Mouse (Mus musculus) embryonic facial prominence, embryonic 12.5 days (tissue): Measurements from ENCODE around the gene Tmem63a. TPM values are rescaled to one million over a fixed set of nuclear protein-coding genes. Genes with fewer than 3 reads are reported as not detected.
A peak's percentile ranks its signal among the peaks of the same experiment; 100 is the strongest.

Experiments
- ATAC-seq: fragments of 200-750 bp; cut with Nextera tagmentation; 2 replicates; pipeline ENCODE4 v1.8.0; 2017; ENCODE audit not compliant: insufficient number of reproducible peaks, insufficient read depth, low FRiP score, low TSS enrichment
- H3K27ac ChIP-seq: fragments of 300-500 bp; sonication (generic); 2 replicates; pipeline ENCODE4 v1.5.1; 2016; ENCODE audit warnings: mild to moderate bottlenecking
- H3K27me3 ChIP-seq: fragments of 300-500 bp; sonication (generic); 2 replicates; pipeline ENCODE4 v1.6.1; 2016; ENCODE audit warnings: mild to moderate bottlenecking, moderate library complexity
- H3K36me3 ChIP-seq: fragments of 300-500 bp; sonication (generic); 2 replicates; pipeline ENCODE4 v1.6.1; 2016; ENCODE audit warnings: mild to moderate bottlenecking
- H3K4me1 ChIP-seq: fragments of 300-500 bp; sonication (generic); 2 replicates; pipeline ENCODE4 v1.6.1; 2016
- H3K4me2 ChIP-seq: fragments of 300-500 bp; sonication (generic); replicated peaks from 2 replicates; pipeline ENCODE4 v1.6.1; 2016; ENCODE audit warnings: mild to moderate bottlenecking, moderate library complexity
- H3K4me3 ChIP-seq: fragments of 300-500 bp; sonication (generic); 2 replicates; pipeline ENCODE4 v1.5.1; 2016; ENCODE audit warnings: mild to moderate bottlenecking
- H3K9ac ChIP-seq: fragments of 300-500 bp; sonication (generic); 2 replicates; pipeline ENCODE4 v1.6.1; 2016; ENCODE audit warnings: mild to moderate bottlenecking, moderate library complexity
- H3K9me3 ChIP-seq: fragments of 300-500 bp; sonication (generic); 2 replicates; pipeline ENCODE4 v1.6.1; 2016; ENCODE audit warnings: mild to moderate bottlenecking, moderate library complexity
- WGBS: fragments of 180-500 bp; shearing (Covaris S2); methylation state at CpG from one replicate; pipeline ENCODE4 v1.1.7; 2016; 5-methylcytosine and 5-hydroxymethylcytosine counted together
- polyA plus RNA-seq: library from polyadenylated mRNA; unstranded; fragments of >200 nt; fragmentation: Nextera tagmentation; extraction: Ambion mirVana; gene quantifications from 2 replicates; pipeline ENCODE4 v1.2.1, GENCODE M21; 2016

The Tmem63a gene
- polyA plus RNA-seq, 1 experiment from 2014 or later, result 8.9 TPM

DNA sequence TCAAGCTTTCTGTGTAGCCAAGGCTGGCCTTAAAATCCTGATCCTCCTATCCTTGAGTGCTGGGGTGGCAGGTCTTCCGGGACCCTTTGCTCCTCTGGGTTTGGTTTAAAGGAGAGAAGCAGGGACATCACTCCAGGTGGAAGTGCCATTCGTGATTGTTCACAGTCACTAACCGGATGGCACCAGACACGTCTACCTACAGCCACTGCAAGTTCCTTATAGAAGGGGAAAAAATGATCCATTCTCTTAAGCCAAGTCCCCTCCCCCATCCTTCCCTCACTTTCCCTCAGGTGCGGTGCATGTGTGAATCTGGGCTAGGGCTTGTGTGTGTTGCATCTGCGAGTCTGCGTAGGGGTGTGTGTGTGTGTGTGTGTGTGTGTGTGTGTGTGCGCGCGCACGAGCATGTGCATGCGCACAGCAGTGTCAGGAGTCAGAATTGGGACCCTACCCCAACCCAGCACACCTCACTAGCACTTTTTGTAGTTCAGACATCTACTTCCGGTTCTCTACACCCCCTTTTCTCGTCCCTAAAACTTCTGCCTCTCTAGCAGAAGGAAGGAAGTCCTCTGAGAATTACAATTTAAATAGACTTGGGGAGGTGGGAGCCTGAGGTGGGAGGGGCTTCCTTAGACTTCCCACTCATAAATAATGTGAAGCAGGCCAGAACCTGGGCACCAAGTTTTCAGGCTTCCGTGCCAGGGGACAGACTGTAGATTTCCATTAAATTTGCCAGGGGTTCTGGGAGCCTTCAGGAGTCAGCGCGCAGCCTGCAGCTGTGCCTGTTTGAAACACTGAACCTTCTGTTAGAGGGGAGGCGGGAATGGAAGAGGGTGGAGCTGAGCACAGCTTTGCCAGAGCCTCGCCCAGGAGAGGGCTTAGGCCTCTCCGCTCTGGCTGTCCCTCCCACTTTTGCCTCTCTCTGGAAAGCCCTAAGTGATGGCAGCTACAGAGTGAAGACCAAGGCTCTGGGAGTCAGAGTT lies 3.1 kb downstream of the Tmem63a start:
- Histone ChIP-seq H3K9ac (no peak overlapping the region; the same call in 1 of the 2 replicates), H3K4me2 (peak overlapping the region; percentile 33), H3K9me3 (no peaks in the 10 kb centered on the region), H3K27me3 (peaks cover 34% of the 10 kb centered on the region), H3K27ac (peak overlapping the region; percentile 82), H3K36me3 (no peaks in the 10 kb centered on the region), H3K4me1 (peaks cover 32% of the 10 kb centered on the region), H3K4me3 (no peak overlapping the region)
- ATAC-seq, result peak; percentile 84
- 23% methylated on average over 20 of the region's 20 CpGs for WGBS

DNA sequence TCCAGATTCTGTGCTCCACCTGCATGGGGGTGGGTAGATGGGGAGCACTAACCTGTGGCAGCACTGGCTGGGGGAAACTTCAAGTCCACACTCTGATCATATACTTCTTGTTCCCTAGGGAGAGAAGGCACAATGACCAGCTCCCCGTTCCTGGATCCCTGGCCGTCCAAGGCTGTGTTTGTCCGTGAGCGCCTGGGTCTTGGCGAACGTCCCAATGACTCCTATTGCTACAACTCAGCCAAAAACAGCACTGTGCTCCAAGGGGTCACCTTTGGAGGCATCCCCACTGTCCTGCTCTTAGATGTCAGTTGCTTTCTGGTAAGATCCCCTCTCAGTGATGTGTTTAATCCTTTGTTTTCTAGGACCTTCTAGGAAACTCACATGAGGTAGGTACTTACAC lies 4.3 kb downstream of the Tmem63a start:
- Histone ChIP-seq H3K9ac (no peak overlapping the region), H3K4me2 (no peak overlapping the region), H3K4me1 (peaks cover 31% of the 10 kb centered on the region)

DNA sequence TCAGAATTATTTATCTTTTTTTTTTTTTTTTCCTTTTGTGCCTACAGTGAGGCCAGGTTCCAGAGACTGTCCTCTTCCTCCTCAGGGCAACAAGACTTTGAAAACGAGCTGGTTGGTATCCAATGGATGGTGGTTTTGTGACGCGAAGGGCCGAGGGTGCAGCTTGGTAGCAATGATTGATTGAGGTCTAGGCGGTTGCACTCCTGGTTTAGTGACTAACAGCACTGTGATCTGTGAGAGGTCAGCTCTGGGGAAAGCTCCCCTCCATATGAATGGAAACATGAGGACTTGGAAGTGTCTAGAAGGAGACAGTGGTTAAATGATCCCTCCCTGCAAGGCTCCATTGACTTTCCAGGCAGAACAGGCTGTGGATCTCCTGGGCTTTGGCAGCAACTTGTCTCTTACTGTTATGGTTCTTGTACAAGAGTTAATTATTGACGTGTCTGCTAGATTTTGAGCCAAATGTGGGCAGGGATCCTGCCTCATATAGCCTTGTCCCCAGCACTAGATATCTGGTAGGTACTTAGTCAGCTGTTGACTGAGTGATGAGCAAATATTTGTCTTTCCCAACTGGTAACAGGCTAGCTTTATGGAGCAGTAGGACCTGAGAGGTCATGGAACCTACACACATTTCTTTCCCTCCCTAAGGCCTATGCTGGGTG lies 10.1 kb downstream of the Tmem63a start:
- Histone ChIP-seq H3K27me3 (no peaks in the 10 kb centered on the region), H3K9me3 (no peaks in the 10 kb centered on the region), H3K9ac (no peak overlapping the region), H3K4me3 (no peak overlapping the region), H3K36me3 (peaks cover 8% of the 10 kb centered on the region), H3K4me2 (no peak overlapping the region), H3K4me1 (peaks cover 9% of the 10 kb centered on the region), H3K27ac (no peak overlapping the region)
- ATAC-seq, result no peak
- 84% methylated on average over 6 of the region's 6 CpGs for WGBS

More for the DNA sequence above, 4.3 kb downstream of the Tmem63a start:
- Histone ChIP-seq H3K4me3 (no peak overlapping the region), H3K27me3 (peaks cover 23% of the 10 kb centered on the region), H3K27ac (no peak overlapping the region), H3K36me3 (no peaks in the 10 kb centered on the region), H3K9me3 (no peaks in the 10 kb centered on the region)
- ATAC-seq, result no peak
- 92% methylated on average over 6 of the region's 6 CpGs for WGBS

DNA sequence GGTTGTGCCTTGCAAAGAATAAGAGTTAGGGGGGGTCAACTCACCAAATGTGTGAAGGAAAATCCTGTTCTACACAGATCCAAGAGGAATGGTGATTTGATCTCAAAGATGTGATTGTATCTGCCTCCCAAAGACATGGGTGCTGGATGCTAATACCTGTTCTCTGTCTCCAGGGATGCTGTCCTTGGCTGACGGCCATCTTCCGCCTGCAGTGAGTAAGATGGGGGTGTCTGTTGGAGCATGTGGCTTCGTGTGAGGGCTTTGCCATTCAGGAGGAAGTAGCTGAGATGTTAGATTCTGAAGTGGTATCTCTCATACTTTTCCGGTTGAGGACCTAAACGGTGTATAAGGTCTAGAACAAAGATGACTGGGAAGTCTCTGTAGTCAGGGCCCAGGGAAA lies 10.7 kb downstream of the Tmem63a start:
- no peak overlapping the region for H3K27ac ChIP-seq
- H3K4me3 ChIP-seq, result no peak overlapping the region
- no peaks in the 10 kb centered on the region for H3K27me3 ChIP-seq
- peaks cover 8% of the 10 kb centered on the region for H3K36me3 ChIP-seq
- no peaks in the 10 kb centered on the region for H3K9me3 ChIP-seq
- peaks cover 9% of the 10 kb centered on the region for H3K4me1 ChIP-seq
- H3K9ac ChIP-seq, result no peak overlapping the region
- WGBS, result 94% methylated on average over 5 of the region's 5 CpGs
- ATAC-seq, result no peak
- H3K4me2 ChIP-seq, result no peak overlapping the region

DNA sequence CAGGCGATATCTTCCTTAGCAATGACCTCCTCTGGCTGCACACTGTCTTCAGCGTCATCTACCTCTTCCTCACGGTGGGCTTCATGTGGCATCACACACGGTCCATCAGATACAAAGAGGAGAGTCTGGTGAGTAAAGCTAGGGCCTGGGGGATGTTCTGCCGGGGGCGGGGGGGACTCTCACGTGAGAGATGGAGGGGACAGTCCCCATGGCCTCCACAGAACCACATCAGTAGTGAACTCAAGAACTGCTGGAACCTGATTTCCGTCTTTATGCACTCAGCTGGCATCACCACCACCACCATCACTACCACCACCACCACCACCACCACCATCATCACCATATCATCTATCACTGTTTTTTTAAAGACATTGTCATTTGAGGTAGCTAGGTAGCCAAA lies 14.3 kb downstream of the Tmem63a start:
- no peak for ATAC-seq
- 90% methylated on average over 8 of the region's 8 CpGs for WGBS
- peaks cover 12% of the 10 kb centered on the region for H3K4me1 ChIP-seq
- no peaks in the 10 kb centered on the region for H3K9me3 ChIP-seq
- H3K4me3 ChIP-seq, result no peak overlapping the region
- H3K27ac ChIP-seq, result no peak overlapping the region
- peaks cover 11% of the 10 kb centered on the region for H3K36me3 ChIP-seq
- H3K9ac ChIP-seq, result no peak overlapping the region
- H3K4me2 ChIP-seq, result no peak overlapping the region
- H3K27me3 ChIP-seq, result no peaks in the 10 kb centered on the region

DNA sequence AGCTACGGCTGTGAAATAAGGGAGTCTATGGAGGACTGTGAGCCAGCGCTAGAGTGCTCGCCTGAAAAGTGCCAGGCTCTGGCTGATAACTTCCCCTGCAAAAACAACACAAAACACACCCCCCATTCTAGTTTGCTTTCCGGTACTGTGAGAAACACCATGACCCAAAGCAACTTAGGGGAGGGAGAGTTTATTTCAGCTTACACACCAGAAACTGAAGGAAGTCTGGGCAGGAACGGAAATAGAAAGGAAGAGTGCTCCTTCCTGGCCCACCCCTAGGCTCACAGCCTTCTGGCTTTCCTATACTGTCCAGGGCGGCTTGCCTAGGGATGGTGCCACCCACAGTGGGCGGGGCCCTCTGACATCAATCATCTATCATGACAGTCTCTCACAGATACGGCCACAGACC lies 14.8 kb downstream of the Tmem63a start:
- no peak for ATAC-seq
- Histone ChIP-seq H3K4me1 (peaks cover 12% of the 10 kb centered on the region), H3K9ac (no peak overlapping the region), H3K27me3 (no peaks in the 10 kb centered on the region), H3K36me3 (peaks cover 11% of the 10 kb centered on the region), H3K4me2 (no peak overlapping the region), H3K9me3 (no peaks in the 10 kb centered on the region), H3K4me3 (no peak overlapping the region), H3K27ac (no peak overlapping the region)
- WGBS, result 82% methylated on average over 8 of the region's 8 CpGs

DNA sequence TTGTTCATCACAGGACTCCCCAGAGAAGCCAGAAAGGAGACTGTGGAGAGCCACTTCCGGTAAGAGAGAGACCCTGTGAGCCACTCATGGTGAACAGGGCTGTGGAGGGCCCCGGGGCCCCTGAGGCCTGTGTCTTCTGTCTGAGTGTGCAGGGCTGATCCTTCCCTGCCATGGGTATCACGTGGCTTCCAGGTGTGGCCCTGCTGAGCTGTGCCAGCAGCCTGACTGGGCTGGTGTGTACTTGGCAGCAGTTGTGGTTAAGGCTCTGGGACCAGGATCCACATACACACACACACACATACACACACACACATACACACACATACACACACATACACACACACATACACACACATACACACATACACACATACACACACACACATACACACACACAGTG lies 15.8 kb downstream of the Tmem63a start:
- ATAC-seq, result no peak
- Histone ChIP-seq H3K9ac (no peak overlapping the region), H3K27ac (no peak overlapping the region), H3K27me3 (no peaks in the 10 kb centered on the region), H3K9me3 (no peaks in the 10 kb centered on the region), H3K4me3 (no peak overlapping the region), H3K36me3 (peaks cover 11% of the 10 kb centered on the region), H3K4me2 (no peak overlapping the region), H3K4me1 (peaks cover 12% of the 10 kb centered on the region)
- WGBS, result 79% methylated on average over 3 of the region's 3 CpGs

DNA sequence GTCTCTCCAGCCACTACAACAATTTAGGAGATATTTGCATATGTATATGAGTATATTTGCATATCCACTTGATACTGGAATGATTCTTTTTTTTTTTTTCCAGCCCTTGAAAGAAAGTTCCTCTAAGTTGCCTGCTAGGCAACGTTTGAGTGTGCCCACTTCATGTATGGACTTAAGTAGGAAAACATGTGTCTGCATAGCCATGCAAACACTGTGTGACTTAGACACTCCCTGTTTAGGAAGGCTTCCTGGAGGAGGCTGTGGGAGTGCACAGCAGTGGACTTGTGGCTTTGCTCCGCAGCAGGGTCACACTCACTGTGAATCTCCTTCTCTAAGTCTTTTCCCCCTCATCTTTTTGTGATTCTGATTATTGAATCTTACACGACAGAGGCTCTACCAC lies 16.7 kb downstream of the Tmem63a start:
- WGBS, result 71% methylated on average over 3 of the region's 3 CpGs

DNA sequence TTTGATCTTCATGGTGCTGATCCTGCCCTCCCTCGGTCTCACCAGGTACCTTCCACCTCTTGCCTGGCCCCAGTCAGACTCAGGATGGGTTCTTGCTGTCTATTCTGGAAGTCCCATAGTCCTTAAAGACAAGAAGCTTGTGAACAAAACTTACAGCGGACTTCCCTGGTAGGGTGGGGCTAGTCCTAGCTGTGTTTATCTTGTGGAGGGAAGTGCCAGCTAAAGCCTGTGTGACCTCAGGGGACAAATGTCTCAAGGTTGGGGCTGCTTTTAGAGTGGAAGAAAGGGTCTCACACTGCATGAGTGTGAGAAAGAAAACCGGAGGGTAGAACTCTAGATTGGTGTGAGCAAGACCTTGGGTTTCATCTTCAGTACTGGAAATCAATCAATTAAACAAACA lies 23.6 kb downstream of the Tmem63a start:
- no peak for ATAC-seq
- Histone ChIP-seq H3K4me2 (no peak overlapping the region), H3K36me3 (peaks cover 13% of the 10 kb centered on the region; the same call in 1 of the 2 replicates), H3K4me3 (no peak overlapping the region), H3K27me3 (no peaks in the 10 kb centered on the region), H3K27ac (no peak overlapping the region), H3K9ac (no peak overlapping the region), H3K4me1 (peaks cover 4% of the 10 kb centered on the region; the same call in 1 of the 2 replicates), H3K9me3 (no peaks in the 10 kb centered on the region)
- WGBS, result 77% methylated on average over 3 of the region's 3 CpGs

More for the DNA sequence above, 16.7 kb downstream of the Tmem63a start:
- Histone ChIP-seq H3K4me2 (no peak overlapping the region), H3K27ac (no peak overlapping the region), H3K27me3 (no peaks in the 10 kb centered on the region), H3K9ac (no peak overlapping the region), H3K36me3 (peaks cover 14% of the 10 kb centered on the region), H3K9me3 (no peaks in the 10 kb centered on the region), H3K4me1 (peaks cover 10% of the 10 kb centered on the region), H3K4me3 (no peak overlapping the region)
- ATAC-seq, result no peak

DNA sequence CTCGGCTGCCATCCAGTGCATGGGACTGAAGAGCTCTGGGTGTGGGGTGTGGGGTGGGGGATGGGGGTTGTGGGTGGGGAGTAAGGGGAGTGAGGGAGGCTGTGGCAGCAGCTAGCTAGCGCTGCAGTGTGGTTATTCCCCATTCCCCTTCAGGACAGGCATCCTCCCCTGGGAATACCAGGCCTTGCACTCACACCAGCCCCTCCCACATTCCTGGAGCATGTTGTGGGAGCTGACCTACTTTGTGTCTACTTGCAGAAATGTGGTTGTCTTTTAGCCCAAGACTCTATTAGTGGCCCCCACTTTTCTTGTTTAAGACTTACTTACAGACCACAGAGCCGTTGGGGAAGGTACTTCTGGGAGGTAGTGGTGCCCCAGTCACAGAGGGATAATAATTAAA lies 24.4 kb downstream of the Tmem63a start:
- H3K9me3 ChIP-seq, result no peaks in the 10 kb centered on the region
- no peak overlapping the region for H3K9ac ChIP-seq
- no peak overlapping the region for H3K4me3 ChIP-seq
- 31% methylated on average over 3 of the region's 3 CpGs for WGBS
- H3K4me2 ChIP-seq, result no peak overlapping the region
- no peak for ATAC-seq
- no peaks in the 10 kb centered on the region for H3K27me3 ChIP-seq
- H3K27ac ChIP-seq, result no peak overlapping the region
- H3K36me3 ChIP-seq, result peaks cover 13% of the 10 kb centered on the region; the same call in 1 of the 2 replicates
- peaks cover 4% of the 10 kb centered on the region; the same call in 1 of the 2 replicates for H3K4me1 ChIP-seq

DNA sequence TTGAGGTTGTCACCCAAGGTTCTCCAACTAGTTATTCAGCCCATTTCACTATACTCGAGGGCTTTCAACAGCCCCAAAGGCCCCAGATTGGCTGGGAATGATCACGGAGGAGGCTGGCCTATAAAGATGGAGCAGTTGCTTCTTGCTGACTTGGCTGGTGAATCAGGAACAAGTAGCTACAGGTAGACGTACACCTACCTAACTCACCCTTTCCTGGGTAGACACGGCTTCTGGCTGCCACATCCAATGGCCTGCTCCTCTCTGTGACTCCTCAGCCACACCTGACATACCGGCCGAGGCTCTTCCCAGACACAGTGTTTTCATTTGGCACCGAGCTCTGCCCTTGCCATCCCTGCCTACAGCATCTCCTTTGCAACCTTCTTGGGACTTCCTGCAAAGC lies 25.1 kb downstream of the Tmem63a start:
- 85% methylated on average over 7 of the region's 7 CpGs for WGBS
- Histone ChIP-seq H3K36me3 (peaks cover 13% of the 10 kb centered on the region; the same call in 1 of the 2 replicates), H3K4me3 (no peak overlapping the region), H3K27me3 (no peaks in the 10 kb centered on the region), H3K27ac (no peak overlapping the region), H3K9me3 (no peaks in the 10 kb centered on the region), H3K9ac (no peak overlapping the region), H3K4me2 (no peak overlapping the region), H3K4me1 (peaks cover 4% of the 10 kb centered on the region; the same call in 1 of the 2 replicates)
- no peak for ATAC-seq

DNA sequence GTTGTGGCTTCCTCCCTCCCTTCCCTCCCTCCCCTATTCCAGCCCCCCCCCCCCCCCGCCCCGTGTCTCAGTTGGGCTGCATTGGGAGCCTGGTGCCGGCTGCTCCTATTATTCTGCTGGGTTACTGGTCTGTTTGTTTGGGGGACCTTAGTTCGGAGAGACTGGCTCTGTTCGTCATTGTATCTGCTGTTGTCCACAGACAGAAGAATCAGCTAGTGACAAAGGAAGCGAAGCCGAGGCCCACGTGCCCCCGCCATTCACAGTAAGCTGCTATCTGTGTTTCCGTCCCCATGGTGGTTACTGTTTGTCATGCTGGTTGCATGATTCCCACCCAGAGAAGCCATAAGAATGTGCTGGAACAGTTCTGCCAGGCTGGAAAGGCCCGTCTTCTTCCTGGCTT lies 30.8 kb downstream of the Tmem63a start:
- H3K4me2 ChIP-seq, result no peak overlapping the region
- no peak overlapping the region for H3K4me3 ChIP-seq
- H3K36me3 ChIP-seq, result peaks cover 8% of the 10 kb centered on the region; the same call in 1 of the 2 replicates
- no peak overlapping the region for H3K9ac ChIP-seq
- no peaks in the 10 kb centered on the region for H3K9me3 ChIP-seq
- ATAC-seq, result no peak
- no peaks in the 10 kb centered on the region for H3K4me1 ChIP-seq
- no peaks in the 10 kb centered on the region for H3K27me3 ChIP-seq
- H3K27ac ChIP-seq, result no peak overlapping the region
- 75% methylated on average over 10 of the region's 11 CpGs for WGBS
